Mouse (Mus musculus) skeletal muscle tissue, postnatal 0 days (tissue): Measurements from ENCODE around the gene Olfr1181. TPM values are rescaled to one million over a fixed set of nuclear protein-coding genes. Genes with fewer than 3 reads are reported as not detected.

Experiments
- polyA plus RNA-seq: library from polyadenylated mRNA; unstranded; fragments of >200 nt; fragmentation: Nextera tagmentation; extraction: Ambion mirVana; gene quantifications from 2 replicates; pipeline ENCODE4 v1.2.1, GENCODE M21; 2015

The Olfr1181 gene
- not detected in 2 replicates for polyA plus RNA-seq

DNA sequence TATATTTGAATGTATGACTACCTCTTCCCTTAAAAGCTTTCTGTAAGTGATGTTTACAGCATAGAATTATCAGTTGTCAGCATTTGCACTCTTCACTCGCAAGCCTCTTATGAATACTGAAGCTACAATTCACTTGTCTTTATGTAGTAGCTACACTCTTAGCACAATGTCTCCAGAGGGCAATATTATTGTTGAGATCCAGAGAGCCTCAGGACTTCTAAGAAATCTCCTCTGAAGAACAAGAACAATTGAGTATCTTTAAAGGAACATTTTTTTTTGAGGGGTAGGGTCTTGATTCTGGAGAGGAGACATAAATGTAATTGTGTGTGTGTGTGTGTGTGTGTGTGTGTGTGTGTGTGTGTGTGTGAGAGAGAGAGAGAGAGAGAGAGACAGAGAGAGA, at the start of gene Olfr1181:
TSS of gene Olfr1181 (minus strand) at position 101 of the 400 bp plus-strand sequence.

DNA sequence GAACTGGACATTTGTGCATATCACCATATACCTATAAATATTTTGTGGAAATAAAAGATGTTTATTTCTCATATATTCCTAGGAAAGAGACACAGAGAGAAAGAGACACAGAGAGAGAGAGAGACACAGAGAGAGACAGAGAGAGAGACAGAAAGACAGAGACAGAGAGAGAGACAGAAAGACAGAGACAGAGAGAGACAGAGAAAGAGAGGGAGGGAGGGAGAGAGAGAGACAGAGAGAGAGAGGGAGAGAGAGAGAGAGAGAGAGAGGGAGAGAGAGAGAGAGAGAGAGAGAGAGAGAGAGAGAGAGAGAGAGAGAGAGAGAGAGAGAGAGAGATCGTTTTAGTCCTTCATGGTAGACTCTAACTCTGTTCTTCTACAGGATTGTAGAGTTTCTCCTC, 28.6 kb upstream of the Olfr1181 start, which contains the start of gene Olfr1183:
TSS of gene Olfr1183 (plus strand) at position 301 of the 400 bp plus-strand sequence.

DNA sequence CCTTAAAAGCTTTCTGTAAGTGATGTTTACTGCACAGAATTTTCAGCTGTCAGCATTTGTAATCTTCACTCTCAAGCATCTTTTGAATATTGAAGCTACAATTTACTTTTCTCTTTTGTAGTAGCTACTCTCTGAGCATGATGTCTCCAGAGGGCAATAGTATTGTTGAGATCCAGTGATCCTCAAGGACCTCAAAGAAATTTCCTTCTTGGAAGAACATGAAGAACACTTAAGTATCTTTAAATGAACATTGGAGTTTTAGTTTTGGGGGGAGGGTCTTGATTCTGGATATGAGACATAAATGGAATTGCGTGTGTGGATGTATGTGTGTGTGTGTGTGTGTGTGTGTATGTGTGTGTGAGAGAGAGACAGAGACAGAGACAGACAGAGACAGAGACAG, 23.1 kb upstream of the Olfr1181 start, which contains the start of gene Gm13757:
TSS of gene Gm13757 (minus strand) at position 101 of the 400 bp plus-strand sequence.

DNA sequence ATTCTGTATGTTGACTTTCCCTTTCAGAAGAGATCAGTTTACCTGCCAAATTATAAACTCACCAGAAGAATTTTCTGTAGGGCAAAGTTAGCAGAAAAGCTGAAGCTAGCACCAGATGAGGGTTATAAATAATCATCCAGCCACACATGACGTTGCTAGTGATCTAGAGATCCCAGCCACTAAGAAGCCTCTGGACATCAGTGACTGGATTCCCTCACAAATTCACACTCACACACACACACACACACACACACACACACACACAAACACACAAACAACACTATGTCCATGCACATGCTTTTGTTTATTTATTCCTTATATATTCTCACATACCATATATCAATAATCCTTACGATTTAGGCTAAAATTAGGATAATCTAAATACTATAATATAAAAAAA, 6.9 kb downstream of the Olfr1181 start, which contains the start of gene Olfr1180:
TSS of gene Olfr1180 (minus strand) at position 101 of the 400 bp plus-strand sequence.

DNA sequence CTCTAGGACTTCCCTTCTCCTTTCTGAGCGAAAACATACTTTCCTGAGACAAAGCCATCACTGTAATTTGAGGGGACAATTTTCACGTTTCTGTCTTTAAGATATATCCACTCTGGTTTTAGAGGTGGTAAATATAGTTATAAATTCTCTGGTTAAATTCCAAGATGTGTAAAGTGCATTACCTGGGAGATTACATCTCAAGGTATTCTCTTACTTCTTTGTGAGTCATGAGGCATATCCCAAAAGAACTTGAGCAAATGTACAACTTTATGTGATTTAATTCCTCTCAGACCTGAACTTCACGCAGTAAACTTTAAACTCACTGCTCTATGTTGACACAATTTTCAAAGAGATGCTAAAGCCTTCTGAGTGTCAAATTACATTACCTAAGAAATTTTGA, 19.6 kb downstream of the Olfr1181 start, which contains the start of gene Olfr1179:
TSS of gene Olfr1179 (minus strand) at position 101 of the 400 bp plus-strand sequence.

DNA sequence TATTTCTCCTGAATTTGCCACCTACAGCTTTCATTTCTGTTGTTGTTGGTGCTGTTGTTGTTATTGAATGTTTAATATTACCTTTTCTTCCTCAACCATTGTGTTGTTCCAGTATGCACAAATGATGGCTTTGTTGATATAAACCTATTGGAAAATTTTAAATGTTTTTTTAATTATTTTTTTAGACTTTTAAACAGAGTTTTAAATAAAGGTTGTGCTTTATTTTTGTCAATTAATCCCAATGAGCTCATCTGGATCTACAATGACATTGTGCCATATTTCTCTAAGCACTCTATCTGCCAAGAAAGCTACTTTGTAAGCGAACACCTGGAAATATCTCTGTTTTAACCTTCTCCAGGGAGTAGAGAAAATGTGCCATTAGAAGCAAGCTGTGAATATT, 39.2 kb downstream of the Olfr1181 start, which contains the start of gene Olfr1178:
TSS of gene Olfr1178 (plus strand) at position 301 of the 400 bp plus-strand sequence.

Other genes with a start within 250 kb of the Olfr1181 start
- gene Olfr1168, start 244.3 kb downstream of the Olfr1181 start, polyA plus RNA-seq: not detected in 2 replicates
- not detected in 2 replicates for gene Olfr1170, start 197.8 kb downstream of the Olfr1181 start, polyA plus RNA-seq
- gene Olfr1173, start 146.3 kb downstream of the Olfr1181 start, polyA plus RNA-seq: not detected in 2 replicates
- not detected in 2 replicates for gene Olfr1174-ps, start 111.0 kb downstream of the Olfr1181 start, polyA plus RNA-seq
- gene Olfr1175-ps, start 99.0 kb downstream of the Olfr1181 start, polyA plus RNA-seq: not detected in 2 replicates
- not detected in 2 replicates for gene Olfr1176, start 89.5 kb downstream of the Olfr1181 start, polyA plus RNA-seq
- gene Olfr1177-ps, start 79.7 kb downstream of the Olfr1181 start, polyA plus RNA-seq: not detected in 2 replicates
- gene Olfr1178, start 39.1 kb downstream of the Olfr1181 start, polyA plus RNA-seq: not detected in 2 replicates
- not detected in 2 replicates for gene Olfr1179, start 19.7 kb downstream of the Olfr1181 start, polyA plus RNA-seq
- not detected in 2 replicates for gene Olfr1180, start 7.0 kb downstream of the Olfr1181 start, polyA plus RNA-seq
- not detected in 2 replicates for gene Gm13757, start 23.0 kb upstream of the Olfr1181 start, polyA plus RNA-seq
- gene Olfr1183, start 28.7 kb upstream of the Olfr1181 start, polyA plus RNA-seq: not detected in 2 replicates
- gene Olfr1184, start 57.4 kb upstream of the Olfr1181 start, polyA plus RNA-seq: not detected in 2 replicates
- not detected in 2 replicates for gene Olfr1185-ps1, start 67.1 kb upstream of the Olfr1181 start, polyA plus RNA-seq
- gene Olfr1186, start 92.4 kb upstream of the Olfr1181 start, polyA plus RNA-seq: not detected in 2 replicates
- not detected in 2 replicates for gene Olfr1188, start 130.8 kb upstream of the Olfr1181 start, polyA plus RNA-seq
- not detected in 2 replicates for gene Olfr1189, start 160.3 kb upstream of the Olfr1181 start, polyA plus RNA-seq
- gene Olfr1191-ps1, start 214.4 kb upstream of the Olfr1181 start, polyA plus RNA-seq: not detected in 2 replicates
- not detected in 2 replicates for gene Olfr1192-ps1, start 222.3 kb upstream of the Olfr1181 start, polyA plus RNA-seq
- not detected in 2 replicates for gene Olfr1193, start 249.5 kb upstream of the Olfr1181 start, polyA plus RNA-seq